ENCODE assay signal across 8 mouse cellular contexts in the genomic region with DNA sequence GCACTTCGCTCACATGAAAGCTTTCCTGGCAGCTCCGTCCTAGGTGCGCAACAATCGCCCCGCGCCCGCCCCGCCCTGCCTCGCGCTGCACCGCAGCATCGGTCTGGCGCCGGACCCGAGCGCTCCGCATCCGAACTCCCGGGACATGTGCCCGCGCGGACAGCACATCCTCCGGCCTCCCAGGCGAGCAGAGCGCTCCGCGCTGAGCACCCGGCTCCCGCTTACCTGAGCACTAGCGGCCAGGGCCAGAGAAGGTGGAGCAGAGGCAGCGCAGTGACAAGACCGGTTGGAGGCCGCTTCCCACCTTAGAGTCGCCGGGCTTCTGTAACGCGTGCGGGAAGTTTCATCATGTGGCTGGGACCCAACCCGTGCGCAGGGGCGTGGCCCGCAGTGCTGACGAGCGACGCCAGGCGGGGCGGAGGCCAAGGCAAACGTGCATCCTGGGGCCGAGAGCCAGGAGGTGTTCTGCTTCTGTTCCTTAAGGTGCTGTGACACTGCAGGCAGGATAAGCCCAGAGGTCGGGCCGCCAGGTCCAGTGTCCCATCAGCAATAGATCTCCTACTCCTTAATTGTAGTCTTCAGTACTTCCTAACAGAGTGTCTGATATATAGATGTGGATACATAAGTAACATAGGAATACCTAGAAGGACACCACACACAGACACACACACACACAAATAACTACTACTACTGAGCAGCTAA. TPM values are rescaled to one million over a fixed set of nuclear protein-coding genes. Genes with fewer than 3 reads are reported as not detected.
A peak's percentile ranks its signal among the peaks of the same experiment; 100 is the strongest.
DNase-seq lines count a peak whose midpoint lies in the region; ATAC-seq and TF ChIP-seq lines count a peak whose summit lies in the region.

Gene Asns (minus strand): TSS at position 371 of the 702 bp plus-strand sequence.

- DNase-seq in adrenal gland, postnatal 10 days = peak; percentile 88
- DNase-seq in embryo, embryonic 9.5 days (ENCODE audit: extremely low spot score) = peak; percentile 82
- DNase-seq in left cerebral cortex, postnatal 36 days (ENCODE audit: low spot score in 2 of 2) = peak; percentile 87 to 91
- DNase-seq in midbrain, embryonic 10.5 days (ENCODE audit: low spot score) = peak; percentile 82
- peak; percentile 83 to 86 for DNase-seq in right cerebral cortex, postnatal 36 days (ENCODE audit: low spot score in 2 of 2)
- peak; percentile 55 to 71 for DNase-seq in urinary bladder, postnatal 4 days (ENCODE audit: low spot score in 2 of 2)

- peak within 1 kb of the TSS; percentile 66; the same call in 1 of the 2 replicates for H3K27ac ChIP-seq in intestine, postnatal 0 days (ENCODE audit: low read depth, low read length)
- H3K27ac ChIP-seq in midbrain, embryonic 10.5 days (replicated peaks) = peak within 1 kb of the TSS; percentile 84

- peak; percentile 89 for ATAC-seq in granulocyte monocyte progenitor cell, adult 5-6 weeks (replicated peaks; ENCODE audit: poor library complexity, severe bottlenecking)
- peak; percentile 95 for ATAC-seq in intestine, postnatal 0 days

- peak within 1 kb of the TSS; percentile 98 for H3K4me2 ChIP-seq in intestine, postnatal 0 days (replicated peaks; ENCODE audit: low read depth)

- peak; percentile 62 for TF ChIP-seq CTCF in intestine, postnatal 0 days (IDR thresholded peaks at IDR 0.05; ENCODE audit: low read depth)

- intact Hi-C loops in left cerebral cortex, postnatal 36 days (cut with DNase I) = no loop called here

- H3K9me3 ChIP-seq in intestine, postnatal 0 days (ENCODE audit: control insufficient read depth) = no peaks in the 10 kb centered on the region
- no peaks in the 10 kb centered on the region for H3K9me3 ChIP-seq in midbrain, embryonic 10.5 days (replicated peaks)

- no peaks in the 10 kb centered on the region for H3K36me3 ChIP-seq in intestine, postnatal 0 days (ENCODE audit: control insufficient read depth, insufficient read depth)
- no peaks in the 10 kb centered on the region for H3K36me3 ChIP-seq in midbrain, embryonic 10.5 days

- peak within 1 kb of the TSS; percentile 63 for H3K4me3 ChIP-seq in intestine, postnatal 0 days (ENCODE audit: low read depth, low read length)
- peak within 1 kb of the TSS; percentile 84 for H3K4me3 ChIP-seq in midbrain, embryonic 10.5 days

- whole genome bisulfite sequencing in intestine, postnatal 0 days = under 1% methylated on average over 51 of the region's 51 CpGs
- WGBS in midbrain, embryonic 10.5 days = under 1% methylated on average over 51 of the region's 51 CpGs

- no peaks in the 10 kb centered on the region for H3K27me3 ChIP-seq in intestine, postnatal 0 days (replicated peaks; ENCODE audit: control insufficient read depth, insufficient read depth, low read length)
- peaks cover 3% of the 10 kb centered on the region; the same call in 1 of the 2 replicates for H3K27me3 ChIP-seq in midbrain, embryonic 10.5 days (ENCODE audit: low read depth, poor library complexity, severe bottlenecking)

- H3K4me1 ChIP-seq in intestine, postnatal 0 days (replicated peaks; ENCODE audit: control insufficient read depth, insufficient read depth, low read length) = no peaks in the 10 kb centered on the region
- H3K4me1 ChIP-seq in midbrain, embryonic 10.5 days = peaks cover 16% of the 10 kb centered on the region

- peak within 1 kb of the TSS; percentile 59 for H3K9ac ChIP-seq in intestine, postnatal 0 days (ENCODE audit: low read depth, low read length)

RNA-seq across cellular contexts. Expression of gene Asns, which starts in this region (rescaled TPM):
- 10 to 100 TPM; 75.9 to 78.9 TPM for total RNA-seq in adrenal gland, postnatal 10 days (2021)
- total RNA-seq in granulocyte monocyte progenitor cell, adult 5-6 weeks (2014; fragmentation: Nextera tagmentation) = 33.1 and 39.0 TPM in 2 replicates
- total RNA-seq in granulocyte monocyte progenitor cell, adult 5-6 weeks (2017) = 22.1 and 23.9 TPM in 2 replicates
- polyA plus RNA-seq in intestine, postnatal 0 days (2015; fragmentation: Nextera tagmentation; extraction: Ambion mirVana) = 25.6 and 25.8 TPM in 2 replicates
- total RNA-seq in left cerebral cortex, postnatal 36 days (2021) = 100 to 1,000 TPM in 1 of 2 experiments, 10 to 100 TPM in 1; 92.1 to 107 TPM
- polyA plus RNA-seq in midbrain, embryonic 10.5 days (2016; fragmentation: Nextera tagmentation; extraction: Ambion mirVana) = 43.5 and 57.9 TPM in 2 replicates

Comparison
In these comparisons a context has a peak if more than half of its experiments do, and no peak if none do; other contexts are left out.
1. Peak in every context shown above with its lines: DNase-seq, ATAC-seq, H3K4me3 ChIP-seq and H3K27ac ChIP-seq.